Mouse (Mus musculus): Measurements from ENCODE around the gene Tcf20.

- TF ChIP-seq POLR2A (IDR thresholded peaks at IDR 0.05; ENCODE audit: control insufficient read depth, extremely low read depth, insufficient read depth, low read length, poor library complexity) = no peak
- TF ChIP-seq CTCF (IDR thresholded peaks at IDR 0.05; ENCODE audit: borderline replicate concordance, control insufficient read depth, extremely low read depth, insufficient read depth, low read length, poor library complexity) = no peak
Measured at GRCm38 (mm10) chr15:82974471-82974870, 13.2 kb downstream of the Tcf20 start.
